Mouse (Mus musculus): ENCODE measurements around the gene Ctse.

Gene Ctse

GRCm38 (mm10) chr1:131652670-131653443 is 14.8 kb downstream of the Ctse start:
- DNase-seq (ENCODE audit: extremely low spot score, low spot score) = no peak

GRCm38 (mm10) chr1:131655601-131656000 is 17.5 kb downstream of the Ctse start:
- no peak for DNase-seq (ENCODE audit: extremely low spot score, low spot score)

- peak; percentile 89 for DNase-seq (ENCODE audit: extremely low spot score, low spot score)
Measured at GRCm38 (mm10) chr1:131657945-131658354, 19.8 kb downstream of the Ctse start.

- DNase-seq (ENCODE audit: extremely low spot score, low spot score) = no peak
Measured at GRCm38 (mm10) chr1:131659512-131660085, 21.5 kb downstream of the Ctse start.

- DNase-seq (ENCODE audit: extremely low spot score, low spot score) = no peak
Measured at GRCm38 (mm10) chr1:131660266-131660665, 22.2 kb downstream of the Ctse start.

- DNase-seq (ENCODE audit: extremely low spot score, low spot score) = no peak
Measured at GRCm38 (mm10) chr1:131660716-131661472, 22.8 kb downstream of the Ctse start.

GRCm38 (mm10) chr1:131661749-131662148 is 23.6 kb downstream of the Ctse start:
- no peak for DNase-seq (ENCODE audit: extremely low spot score, low spot score)

- no peak for DNase-seq (ENCODE audit: extremely low spot score, low spot score)
Measured at GRCm38 (mm10) chr1:131663286-131663995, 25.3 kb downstream of the Ctse start.

- DNase-seq (ENCODE audit: extremely low spot score, low spot score) = no peak
Measured at GRCm38 (mm10) chr1:131664136-131664535, 26.0 kb downstream of the Ctse start.

GRCm38 (mm10) chr1:131665886-131666285 is 27.8 kb downstream of the Ctse start:
- DNase-seq (ENCODE audit: extremely low spot score, low spot score) = no peak

- DNase-seq (ENCODE audit: extremely low spot score, low spot score) = no peak
Measured at GRCm38 (mm10) chr1:131671113-131671512, 33.0 kb downstream of the Ctse start.

- no peak for DNase-seq (ENCODE audit: extremely low spot score, low spot score)
Measured at GRCm38 (mm10) chr1:131672361-131672760, 34.3 kb downstream of the Ctse start.

- DNase-seq (ENCODE audit: extremely low spot score, low spot score) = no peak
Measured at GRCm38 (mm10) chr1:131679644-131680043, 41.5 kb downstream of the Ctse start.

- no peak for DNase-seq (ENCODE audit: extremely low spot score, low spot score)
Measured at GRCm38 (mm10) chr1:131687739-131688138, 49.6 kb downstream of the Ctse start.

GRCm38 (mm10) chr1:131688475-131688874 is 50.4 kb downstream of the Ctse start, which contains the start of gene Rab7b:
Rab7b (plus strand) TSS chr1:131688695.
- no peak for DNase-seq (ENCODE audit: extremely low spot score, low spot score)

- DNase-seq (ENCODE audit: extremely low spot score, low spot score) = no peak
Measured at GRCm38 (mm10) chr1:131689016-131689415, 50.9 kb downstream of the Ctse start.

GRCm38 (mm10) chr1:131689899-131690298 is 51.8 kb downstream of the Ctse start:
- DNase-seq (ENCODE audit: extremely low spot score, low spot score) = no peak

GRCm38 (mm10) chr1:131690435-131690834 is 52.3 kb downstream of the Ctse start:
- DNase-seq (ENCODE audit: extremely low spot score, low spot score) = no peak

GRCm38 (mm10) chr1:131691356-131691755 is 53.2 kb downstream of the Ctse start:
- DNase-seq (ENCODE audit: extremely low spot score, low spot score) = no peak

GRCm38 (mm10) chr1:131695308-131695707 is 57.2 kb downstream of the Ctse start:
- DNase-seq (ENCODE audit: extremely low spot score, low spot score) = no peak

- DNase-seq (ENCODE audit: extremely low spot score, low spot score) = no peak
Measured at GRCm38 (mm10) chr1:131696325-131696724, 58.2 kb downstream of the Ctse start.

- no peak for DNase-seq (ENCODE audit: extremely low spot score, low spot score)
Measured at GRCm38 (mm10) chr1:131698770-131699169, 60.7 kb downstream of the Ctse start.
